Comparison of ENCODE assay signal across 8 mouse cellular contexts in the genomic region with DNA sequence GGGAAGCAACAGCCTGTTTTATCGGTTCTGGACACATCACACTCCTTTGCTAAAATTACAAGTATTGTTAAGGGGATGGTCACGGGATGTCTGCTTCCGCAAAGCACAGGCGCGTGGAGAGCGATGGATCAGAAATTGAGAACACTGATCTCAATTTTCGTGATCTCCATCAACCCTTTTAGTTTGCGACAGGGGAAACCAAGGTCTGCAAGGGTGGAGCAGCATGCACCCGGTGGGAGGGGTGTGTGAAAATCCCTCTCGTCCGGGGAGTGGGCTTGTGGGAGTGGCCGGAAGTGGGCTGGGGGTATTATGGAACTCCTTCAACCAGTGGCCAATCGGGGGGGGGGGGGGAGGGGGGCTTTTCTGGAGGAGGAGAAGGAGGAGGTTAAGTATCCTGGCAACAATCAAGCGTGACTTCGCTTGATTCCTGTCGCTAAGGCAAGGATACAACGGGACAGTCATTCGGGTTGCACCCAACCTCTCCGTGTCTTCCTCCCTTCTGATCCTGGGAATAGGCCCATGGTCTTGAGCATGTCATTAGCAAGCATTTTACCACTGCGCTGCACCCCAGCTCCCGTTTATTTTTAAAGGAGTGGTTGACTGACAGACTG. TPM values are rescaled to one million over a fixed set of nuclear protein-coding genes. Genes with fewer than 3 reads are reported as not detected.
DNase-seq lines count a peak whose midpoint lies in the region; ATAC-seq and TF ChIP-seq lines count a peak whose summit lies in the region.

No protein-coding gene starts in this region.

- H3K4me1 ChIP-seq in spleen, adult 2 months (ENCODE audit: control insufficient read depth, insufficient read depth, insufficient read length), result no peaks in the 10 kb centered on the region; the same call in 1 of the 2 replicates
- H3K4me1 ChIP-seq in cerebellum, adult 2 months (ENCODE audit: control insufficient read depth, insufficient read depth, low read length), result peaks cover 6% of the 10 kb centered on the region; the same call in 1 of the 2 replicates
- H3K4me1 ChIP-seq in intestine, postnatal 0 days (replicated peaks; ENCODE audit: control insufficient read depth, insufficient read depth, low read length), result no peaks in the 10 kb centered on the region; the same call in 1 of the 2 replicates

- no peak for DNase-seq in spleen, adult 2 months (ENCODE audit: low read depth in 1 of 2, low spot score in 2 of 2)
- no peak for DNase-seq in spleen, postnatal 4 days (ENCODE audit: low spot score in 2 of 2)
- peak; percentile 27 to 51 for DNase-seq in cerebellum, adult 2 months
- DNase-seq in forelimb bud, embryonic 11.5 days (ENCODE audit: low read depth, low spot score), result peak; percentile 61
- peak; percentile 26 to 30 for DNase-seq in lung, postnatal 4 days
- peak; percentile 51 for DNase-seq in right cerebral cortex, postnatal 4 days
- DNase-seq in adrenal gland, postnatal 25 days, result no peak

- peak overlapping the region; percentile 74 for H3K4me3 ChIP-seq in spleen, adult 2 months (ENCODE audit: extremely low read depth, insufficient read depth, insufficient read length)
- H3K4me3 ChIP-seq in cerebellum, adult 2 months (replicated peaks; ENCODE audit: insufficient read depth, low read depth, low read length), result peak overlapping the region; percentile 75
- H3K4me3 ChIP-seq in intestine, postnatal 0 days (ENCODE audit: low read depth, low read length), result peak overlapping the region; percentile 60

- peaks cover 4% of the 10 kb centered on the region; the same call in 1 of the 2 replicates for H3K27me3 ChIP-seq in spleen, adult 2 months (ENCODE audit: control insufficient read depth, insufficient read depth, low read length)
- no peaks in the 10 kb centered on the region for H3K27me3 ChIP-seq in cerebellum, adult 2 months (ENCODE audit: control insufficient read depth, insufficient read depth, low read length)
- no peaks in the 10 kb centered on the region for H3K27me3 ChIP-seq in intestine, postnatal 0 days (replicated peaks; ENCODE audit: control insufficient read depth, insufficient read depth, low read length)

- H3K4me2 ChIP-seq in intestine, postnatal 0 days (replicated peaks; ENCODE audit: low read depth), result peak overlapping the region; percentile 95

- H3K9me3 ChIP-seq in intestine, postnatal 0 days (ENCODE audit: control insufficient read depth), result no peaks in the 10 kb centered on the region

- TF ChIP-seq POLR2A in spleen, adult 2 months (IDR thresholded peaks at IDR 0.05; ENCODE audit: low read depth, low read length), result no peak
- no peak for TF ChIP-seq POLR2A in cerebellum, adult 2 months (IDR thresholded peaks at IDR 0.05; ENCODE audit: borderline replicate concordance, insufficient read depth, low read length)

- H3K36me3 ChIP-seq in spleen, adult 2 months (ENCODE audit: control insufficient read depth, insufficient read depth, low read length), result no peaks in the 10 kb centered on the region
- no peaks in the 10 kb centered on the region for H3K36me3 ChIP-seq in intestine, postnatal 0 days (ENCODE audit: control insufficient read depth, insufficient read depth)

- peak overlapping the region; percentile 54 for H3K27ac ChIP-seq in spleen, adult 2 months (ENCODE audit: insufficient read depth, low read length)
- H3K27ac ChIP-seq in cerebellum, adult 2 months (ENCODE audit: insufficient read depth, low read length), result no peak overlapping the region
- H3K27ac ChIP-seq in intestine, postnatal 0 days (ENCODE audit: low read depth, low read length), result no peak overlapping the region

- ATAC-seq in intestine, postnatal 0 days, result no peak

- H3K9ac ChIP-seq in intestine, postnatal 0 days (ENCODE audit: low read depth, low read length), result peak overlapping the region; percentile 45

- no peak for TF ChIP-seq CTCF in spleen, adult 2 months (IDR thresholded peaks at IDR 0.05; ENCODE audit: extremely low read depth, insufficient read depth, insufficient read length, insufficient replicate concordance)
- TF ChIP-seq CTCF in cerebellum, adult 2 months (IDR thresholded peaks at IDR 0.05; ENCODE audit: borderline replicate concordance, insufficient read depth, low read depth, low read length), result no peak
- TF ChIP-seq CTCF in intestine, postnatal 0 days (IDR thresholded peaks at IDR 0.05; ENCODE audit: low read depth), result no peak

- WGBS in spleen, adult 2 months, result 3% methylated on average over 21 of the region's 21 CpGs
- WGBS in cerebellum, adult 2 months, result under 1% methylated on average over 21 of the region's 21 CpGs
- WGBS in intestine, postnatal 0 days, result 5% methylated on average over 20 of the region's 21 CpGs

RNA-seq across cellular contexts. Expression of gene Snx10, which starts 0.7 kb away (rescaled TPM):
- polyA plus RNA-seq in spleen, adult 2 months (2012; rRNA removed), result 1.7 and 2.4 TPM in 2 replicates
- 45.6 and 45.7 TPM in 2 replicates for polyA plus RNA-seq in cerebellum, adult 2 months (2012; rRNA removed)
- polyA plus RNA-seq in intestine, postnatal 0 days (2015; fragmentation: Nextera tagmentation; extraction: Ambion mirVana), result 8.4 and 10.1 TPM in 2 replicates
- 23.7 and 26.6 TPM in 2 replicates for total RNA-seq in adrenal gland, postnatal 25 days (2021)

RNA-seq across cellular contexts. Expression of gene Cbx3, which starts 54.3 kb away (rescaled TPM):
- polyA plus RNA-seq in spleen, adult 2 months (2012; rRNA removed), result 4.7 and 5.2 TPM in 2 replicates
- 87.6 and 91.4 TPM in 2 replicates for polyA plus RNA-seq in cerebellum, adult 2 months (2012; rRNA removed)
- 168 and 172 TPM in 2 replicates for polyA plus RNA-seq in intestine, postnatal 0 days (2015; fragmentation: Nextera tagmentation; extraction: Ambion mirVana)
- 107 and 114 TPM in 2 replicates for total RNA-seq in adrenal gland, postnatal 25 days (2021)

RNA-seq across cellular contexts. Expression of gene Hnrnpa2b1, which starts 54.7 kb away (rescaled TPM):
- polyA plus RNA-seq in spleen, adult 2 months (2012; rRNA removed), result 37.4 and 47.3 TPM in 2 replicates
- polyA plus RNA-seq in cerebellum, adult 2 months (2012; rRNA removed), result 629 and 642 TPM in 2 replicates
- 654 and 678 TPM in 2 replicates for polyA plus RNA-seq in intestine, postnatal 0 days (2015; fragmentation: Nextera tagmentation; extraction: Ambion mirVana)
- total RNA-seq in adrenal gland, postnatal 25 days (2021), result 735 and 846 TPM in 2 replicates

Comparison
In these comparisons a context has a peak if more than half of its experiments do, and no peak if none do; other contexts are left out.
1. DNase-seq: peak in cerebellum, adult 2 months (2 of 2), forelimb bud, embryonic 11.5 days (single experiment), lung, postnatal 4 days (2 of 2) and right cerebral cortex, postnatal 4 days (single experiment); none in spleen, adult 2 months (0 of 2), spleen, postnatal 4 days (0 of 2) and adrenal gland, postnatal 25 days (single experiment).
2. RNA of gene Cbx3, which starts 54.3 kb away (polyA plus RNA-seq): 168 to 172 TPM in intestine, postnatal 0 days and 87.6 to 91.4 TPM in cerebellum, adult 2 months; 4.7 to 5.2 TPM in spleen, adult 2 months; every median in the first group is over 10 times any median in the second.
3. RNA of gene Hnrnpa2b1, which starts 54.7 kb away (polyA plus RNA-seq): 654 to 678 TPM in intestine, postnatal 0 days and 629 to 642 TPM in cerebellum, adult 2 months; 37.4 to 47.3 TPM in spleen, adult 2 months; every median in the first group is over 10 times any median in the second.
4. Peak in every context shown above with its lines, with median percentiles within 50 percentile points of each other: H3K4me3 ChIP-seq.